ENCODE assay signal across 13 mouse cellular contexts in the genomic region with DNA sequence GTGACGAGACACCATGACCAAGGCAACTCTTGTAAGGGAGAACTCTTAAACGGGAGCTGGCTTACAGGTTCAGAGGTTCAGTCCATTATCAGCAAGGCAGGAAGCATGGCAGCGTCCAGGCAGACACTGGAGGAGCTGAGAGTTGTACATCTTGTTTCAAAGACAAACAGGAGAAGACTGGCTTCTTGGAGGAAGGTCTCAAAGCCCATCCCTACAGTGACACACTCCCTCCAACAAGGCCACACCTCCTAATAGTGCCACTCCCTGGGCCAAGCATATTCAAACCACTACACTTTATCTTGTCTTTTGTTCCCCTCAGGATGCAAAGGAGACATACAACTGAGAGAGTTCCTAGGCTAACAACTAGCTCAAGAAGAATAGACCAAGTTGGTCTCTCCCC.
"Had no signal": no experiment of that assay in that cellular context is flagged by ENCODE, and none has a peak within 500 bp of the region (broad histone marks: within the 10 kb centered on the region; RNA-seq: fewer than 3 reads in every experiment).

No protein-coding gene starts in this region.

- H3K36me3 ChIP-seq: kidney, embryonic 15.5 days; stomach, embryonic 15.5 days had no signal

- H3K9me3 ChIP-seq: kidney, embryonic 15.5 days; limb, embryonic 12.5 days; stomach, embryonic 15.5 days had no signal

- H3K9ac ChIP-seq: kidney, embryonic 15.5 days; limb, embryonic 12.5 days; liver, embryonic 14.5 days; stomach, embryonic 15.5 days had no signal

- H3K4me2 ChIP-seq: kidney, embryonic 15.5 days; limb, embryonic 12.5 days; stomach, embryonic 15.5 days had no signal

- H3K27me3 ChIP-seq: kidney, embryonic 15.5 days; limb, embryonic 12.5 days; stomach, embryonic 15.5 days had no signal

- H3K27ac ChIP-seq: kidney, embryonic 15.5 days; limb, embryonic 12.5 days; liver, embryonic 14.5 days; stomach, embryonic 15.5 days had no signal

- H3K4me3 ChIP-seq: kidney, embryonic 15.5 days; limb, embryonic 12.5 days; stomach, embryonic 15.5 days had no signal

- DNase-seq: kidney, adult 18-20 months; kidney, postnatal 14 days; layer of hippocampus, adult 9-11 months; layer of hippocampus, postnatal 36 days; liver; lung, adult 18-20 months; right cerebral cortex, postnatal 14 days; thymus, adult 2 months; thymus, postnatal 25 days had no signal
